Mouse (Mus musculus): ENCODE data around the gene Csrp3.

GRCm38 (mm10) chr7:48834989-48835626 is 12.7 kb downstream of the Csrp3 start:
- TF ChIP-seq CTCF (conservative IDR thresholded peaks at IDR 0.05; ENCODE audit: low read length) = no peak
- peak; percentile 84 for TF ChIP-seq NANOG (IDR thresholded peaks at IDR 0.05; ENCODE audit: borderline replicate concordance, low read length)
